Mouse (Mus musculus) erythroblast, embryonic 14.5 days (primary cell): ENCODE measurements around the gene Atp13a5.

Experiments used
- GATA1 ChIP-seq: IDR thresholded peaks from 2 replicates; pipeline ENCODE4 v1.6.1; 2012; ENCODE audit warnings: low read length, inconsistent platforms, mixed read lengths
- TAL1 ChIP-seq: IDR thresholded peaks from 3 replicates; pipeline ENCODE4 v1.6.1; 2012; ENCODE audit warnings: low read length, inconsistent platforms, mixed read lengths

- no peak for TF ChIP-seq GATA1
- no peak for TF ChIP-seq TAL1
Observed at GRCm38 (mm10) chr16:29192911-29193310, 185.6 kb downstream of the Atp13a5 start.
